Mouse (Mus musculus) liver, embryonic 14.5 days (tissue): Measurements from ENCODE around the gene Kat7. TPM values are rescaled to one million over a fixed set of nuclear protein-coding genes. Genes with fewer than 3 reads are reported as not detected.
A peak's percentile ranks its signal among the peaks of the same experiment; 100 is the strongest.

Experiments
- ATAC-seq: fragments of 200-750 bp; cut with Nextera tagmentation; 2 replicates; pipeline ENCODE4 v1.8.0; 2017; ENCODE audit warnings: moderate number of reproducible peaks, mild to moderate bottlenecking, moderate library complexity; ENCODE audit not compliant: insufficient read depth
- DNase-seq, 3 experiments: peaks; one replicate each; pipeline ENCODE4 v3.0.0-alpha.2; 2012 to 2013; ENCODE audit warnings: low read depth in 3 of 3, low spot score in 3 of 3
- H3K27ac ChIP-seq: fragments of 300-500 bp; sonication (generic); 2 replicates; pipeline ENCODE4 v1.5.1; 2014; ENCODE audit warnings: moderate library complexity, mild to moderate bottlenecking, control low read depth, inconsistent platforms
- H3K27me3 ChIP-seq: fragments of 300-500 bp; sonication (generic); 2 replicates; pipeline ENCODE4 v1.6.1; 2014; ENCODE audit warnings: mild to moderate bottlenecking, low read length, moderate library complexity; ENCODE audit not compliant: control insufficient read depth, insufficient read depth
- H3K36me3 ChIP-seq: fragments of 300-500 bp; sonication (generic); replicated peaks from 2 replicates; pipeline ENCODE4 v1.6.1; 2014; ENCODE audit warnings: low read depth; ENCODE audit not compliant: control insufficient read depth, insufficient read depth
- H3K4me1 ChIP-seq, 2 experiments: fragments of 200-500 bp in 1 of 2; fragments of 300-500 bp in 1 of 2; sonication (generic) in 1 of 2; replicated peaks; 2 replicates each; pipeline ENCODE4 v1.6.1; 2012 to 2014; ENCODE audit warnings: antibody characterized with exemption in 1 of 2, inconsistent platforms in 1 of 2, low read length in 1 of 2; ENCODE audit not compliant: control insufficient read depth in 2 of 2, insufficient read depth in 2 of 2
- H3K4me2 ChIP-seq: fragments of 300-500 bp; sonication (generic); 2 replicates; pipeline ENCODE4 v1.6.1; 2014; ENCODE audit warnings: low read depth, mild to moderate bottlenecking, control low read depth, moderate library complexity
- H3K4me3 ChIP-seq, 2 experiments: fragments of 200-500 bp in 1 of 2; fragments of 300-500 bp in 1 of 2; sonication (generic) in 1 of 2; 2 replicates each; pipeline ENCODE4 v1.5.1; 2012 to 2014; ENCODE audit warnings: low read depth in 2 of 2, low read length in 2 of 2, mild to moderate bottlenecking in 2 of 2, control low read depth in 1 of 2, inconsistent platforms in 1 of 2, moderate library complexity in 1 of 2; ENCODE audit not compliant: insufficient read depth in 1 of 2
- H3K9ac ChIP-seq: fragments of 300-500 bp; sonication (generic); replicated peaks from 2 replicates; pipeline ENCODE4 v1.6.1; 2014; ENCODE audit warnings: mild to moderate bottlenecking, control low read depth, moderate library complexity
- H3K9me3 ChIP-seq: fragments of 300-500 bp; sonication (generic); 2 replicates; pipeline ENCODE4 v1.6.1; 2016; ENCODE audit warnings: low read length, mixed read lengths; ENCODE audit not compliant: control insufficient read depth
- CTCF ChIP-seq: IDR thresholded peaks from 2 replicates; pipeline ENCODE4 v1.5.1; 2016; ENCODE audit warnings: antibody characterized with exemption, low read depth, control low read depth
- EP300 ChIP-seq: IDR thresholded peaks from 2 replicates; pipeline ENCODE4 v1.6.1; 2016; ENCODE audit warnings: antibody characterized with exemption, low read depth
- WGBS: fragments of 180-500 bp; shearing (Covaris S2); extraction: QIAGEN DNeasy Blood & Tissue Kit; methylation state at CpG from one replicate; pipeline ENCODE4 v1.1.7; 2014; ENCODE audit not compliant: insufficient replicate concordance; 5-methylcytosine and 5-hydroxymethylcytosine counted together
- polyA plus RNA-seq, 2 experiments: library from polyadenylated mRNA; depleted of rRNA in 1 of 2; stranded (reverse) in 1 of 2; unstranded in 1 of 2; fragments of >200 nt; fragmentation: Nextera tagmentation in 1 of 2; extraction: Ambion mirVana in 1 of 2; gene quantifications; 2 replicates each; pipeline versions ENCODE4 v1.2.1 to v1.2.3; 2012 to 2014

The Kat7 gene
- polyA plus RNA-seq, 2 experiments = 19.4 to 23.6 TPM

DNA sequence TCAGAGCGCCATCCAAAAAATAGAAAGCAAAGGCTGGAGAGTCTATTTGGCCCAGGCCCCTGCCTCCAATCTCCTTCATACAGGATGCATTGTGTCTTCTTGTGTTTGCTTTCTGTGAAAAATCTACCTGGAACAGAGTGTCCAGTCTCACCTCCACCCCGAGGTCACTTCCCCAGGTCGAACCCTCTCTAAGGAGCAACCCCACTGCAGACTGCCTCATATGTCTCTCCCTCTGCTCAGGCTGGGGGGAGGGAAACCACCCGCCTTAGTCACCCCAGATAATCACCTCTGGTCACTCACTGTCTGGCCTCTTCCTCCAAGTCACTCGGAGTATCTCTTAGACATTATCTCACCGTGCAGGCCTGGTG, 77.7 kb downstream of the Kat7 start:
- TF ChIP-seq EP300 (no peak), CTCF (no peak)
- ATAC-seq = no peak
- no peaks in the 10 kb centered on the region for H3K27me3 ChIP-seq
- H3K4me1 ChIP-seq = no peaks in the 10 kb centered on the region
- DNase-seq = no peak
- no peaks in the 10 kb centered on the region for H3K36me3 ChIP-seq
- no peak overlapping the region for H3K9ac ChIP-seq
- H3K4me2 ChIP-seq = no peak overlapping the region
- no peak overlapping the region for H3K4me3 ChIP-seq
- WGBS = 16% methylated on average over 6 of the region's 6 CpGs
- H3K27ac ChIP-seq = no peak overlapping the region
- H3K9me3 ChIP-seq = no peaks in the 10 kb centered on the region

DNA sequence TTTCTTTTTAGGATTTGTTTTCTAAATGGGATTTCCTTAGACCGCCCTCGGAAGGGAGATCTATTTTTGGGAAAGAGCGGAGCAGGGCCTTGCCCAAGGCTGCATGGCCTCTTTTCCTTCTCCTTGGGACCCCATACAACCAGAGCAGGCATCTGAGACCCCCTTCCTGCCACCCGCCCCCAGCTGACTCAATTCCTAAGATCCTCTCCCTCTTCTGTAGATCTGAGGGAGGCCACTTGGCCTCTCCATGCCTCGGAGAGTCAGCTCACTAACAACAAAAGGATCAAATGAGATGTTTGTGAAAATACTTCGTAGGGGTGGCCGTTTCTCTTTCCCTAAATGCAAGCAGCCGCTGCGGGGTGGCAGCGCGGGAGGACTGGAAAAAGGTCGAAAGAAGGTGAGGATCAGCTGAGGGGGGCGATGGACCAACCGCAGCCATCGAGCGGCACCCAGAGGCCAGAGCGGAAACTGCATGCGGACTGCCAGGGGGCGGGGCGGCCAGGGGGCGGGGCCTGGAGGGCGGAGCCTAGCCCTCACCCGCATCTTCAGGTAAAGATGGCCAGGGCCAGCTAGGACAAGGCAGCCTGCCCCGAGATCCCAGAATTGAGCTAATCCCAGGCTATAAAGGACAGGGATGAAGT, 78.2 kb downstream of the Kat7 start:
- DNase-seq = no peak
- Histone ChIP-seq H3K4me3 (no peak overlapping the region), H3K36me3 (no peaks in the 10 kb centered on the region), H3K27ac (no peak overlapping the region), H3K4me2 (peak overlapping the region; percentile 28; the same call in 1 of the 2 replicates), H3K4me1 (no peaks in the 10 kb centered on the region), H3K9ac (no peak overlapping the region), H3K9me3 (no peaks in the 10 kb centered on the region), H3K27me3 (no peaks in the 10 kb centered on the region)
- no peak for ATAC-seq
- 11% methylated on average over 24 of the region's 24 CpGs for WGBS
- TF ChIP-seq EP300 = no peak
- peak; percentile 85 for TF ChIP-seq CTCF

DNA sequence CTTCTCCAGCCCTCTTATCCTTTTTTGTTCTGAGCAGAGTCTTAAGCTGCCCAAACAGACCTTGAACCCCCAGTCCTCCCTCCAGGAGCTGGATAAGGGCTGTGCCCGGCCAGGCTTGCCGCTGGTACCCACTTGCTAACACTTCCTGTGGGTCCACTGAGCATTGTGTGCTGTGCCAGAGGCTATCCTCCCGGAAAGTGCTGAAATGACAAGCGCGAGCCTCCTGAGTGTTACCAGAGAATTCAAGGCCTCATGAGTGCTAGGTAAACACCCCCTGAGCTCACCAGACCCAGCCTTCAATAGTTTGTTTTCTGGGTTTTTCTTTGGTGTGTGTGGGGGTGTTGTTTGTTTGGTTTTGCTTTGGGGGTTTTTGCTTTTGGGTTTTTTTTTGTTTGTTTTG, 82.6 kb downstream of the Kat7 start:
- no peak overlapping the region for H3K27ac ChIP-seq
- H3K4me1 ChIP-seq = no peaks in the 10 kb centered on the region
- TF ChIP-seq EP300 (no peak), CTCF (no peak)
- 44% methylated on average over 5 of the region's 5 CpGs for WGBS
- DNase-seq (no peak), ATAC-seq (no peak)
- no peak overlapping the region for H3K4me3 ChIP-seq
- peaks cover 22% of the 10 kb centered on the region for H3K27me3 ChIP-seq
- H3K9ac ChIP-seq = no peak overlapping the region
- no peak overlapping the region for H3K4me2 ChIP-seq
- no peaks in the 10 kb centered on the region for H3K36me3 ChIP-seq
- H3K9me3 ChIP-seq = no peaks in the 10 kb centered on the region

DNA sequence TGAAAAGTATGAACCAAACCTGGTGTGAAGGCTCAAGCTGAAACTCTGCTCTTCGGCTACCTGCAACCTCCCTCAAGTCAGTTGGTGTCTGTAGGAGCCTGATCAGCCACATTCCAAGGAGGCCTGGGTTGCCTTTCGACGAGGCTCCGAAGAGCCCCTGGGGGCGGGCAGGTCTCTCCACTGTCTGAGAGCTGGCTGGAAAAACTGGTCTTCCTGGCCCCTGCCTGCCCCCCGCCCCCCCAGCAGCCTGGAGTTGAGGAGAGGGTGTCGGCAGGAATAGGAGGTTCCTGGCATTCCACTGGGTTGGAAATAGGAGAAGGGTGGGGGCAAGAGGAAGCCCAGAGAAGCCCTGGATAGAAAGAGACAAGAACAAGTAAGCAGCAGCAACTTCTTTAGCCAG, 84.6 kb downstream of the Kat7 start:
- Histone ChIP-seq H3K36me3 (no peaks in the 10 kb centered on the region), H3K9me3 (no peaks in the 10 kb centered on the region), H3K9ac (no peak overlapping the region), H3K4me3 (no peak overlapping the region), H3K27me3 (peaks cover 27% of the 10 kb centered on the region), H3K27ac (no peak overlapping the region), H3K4me2 (no peak overlapping the region), H3K4me1 (no peaks in the 10 kb centered on the region)
- no peak for ATAC-seq
- 27% methylated on average over 7 of the region's 7 CpGs for WGBS
- DNase-seq = no peak
- TF ChIP-seq EP300 (no peak), CTCF (no peak)

Other genes with a start within 250 kb of the Kat7 start
- 1.7 and 2.0 TPM in 2 replicates for gene Itga3, start 233.4 kb downstream of the Kat7 start, polyA plus RNA-seq (2012; rRNA removed)
- gene Itga3, start 233.4 kb downstream of the Kat7 start, polyA plus RNA-seq (2014; fragmentation: Nextera tagmentation; extraction: Ambion mirVana) = 1.5 and 1.9 TPM in 2 replicates
- gene Dlx3, start 190.1 kb downstream of the Kat7 start, polyA plus RNA-seq (2012; rRNA removed) = 0.01 TPM in 1 of 2 replicates, not detected in the other
- gene Dlx3, start 190.1 kb downstream of the Kat7 start, polyA plus RNA-seq (2014; fragmentation: Nextera tagmentation; extraction: Ambion mirVana) = not detected in 2 replicates
- 0.06 and 0.09 TPM in 2 replicates for gene Dlx4, start 164.0 kb downstream of the Kat7 start, polyA plus RNA-seq (2012; rRNA removed)
- not detected in 2 replicates for gene Dlx4, start 164.0 kb downstream of the Kat7 start, polyA plus RNA-seq (2014; fragmentation: Nextera tagmentation; extraction: Ambion mirVana)
- gene Tac4, start 48.7 kb downstream of the Kat7 start, polyA plus RNA-seq (2012; rRNA removed) = 0.03 and 0.04 TPM in 2 replicates
- 0.21 TPM in 1 of 2 replicates, not detected in the other for gene Tac4, start 48.7 kb downstream of the Kat7 start, polyA plus RNA-seq (2014; fragmentation: Nextera tagmentation; extraction: Ambion mirVana)
- 103 and 114 TPM in 2 replicates for gene Fam117a, start 26.8 kb upstream of the Kat7 start, polyA plus RNA-seq (2012; rRNA removed)
- 71.6 and 80.9 TPM in 2 replicates for gene Fam117a, start 26.8 kb upstream of the Kat7 start, polyA plus RNA-seq (2014; fragmentation: Nextera tagmentation; extraction: Ambion mirVana)
- gene Slc35b1, start 74.4 kb upstream of the Kat7 start, polyA plus RNA-seq (2012; rRNA removed) = 24.1 and 24.6 TPM in 2 replicates
- gene Slc35b1, start 74.4 kb upstream of the Kat7 start, polyA plus RNA-seq (2014; fragmentation: Nextera tagmentation; extraction: Ambion mirVana) = 37.4 and 44.9 TPM in 2 replicates
- gene Spop, start 103.8 kb upstream of the Kat7 start, polyA plus RNA-seq (2012; rRNA removed) = 18.8 and 22.0 TPM in 2 replicates
- 31.8 and 36.2 TPM in 2 replicates for gene Spop, start 103.8 kb upstream of the Kat7 start, polyA plus RNA-seq (2014; fragmentation: Nextera tagmentation; extraction: Ambion mirVana)
- 0.03 and 0.08 TPM in 2 replicates for gene Nxph3, start 204.3 kb upstream of the Kat7 start, polyA plus RNA-seq (2012; rRNA removed)
- not detected in 2 replicates for gene Nxph3, start 204.3 kb upstream of the Kat7 start, polyA plus RNA-seq (2014; fragmentation: Nextera tagmentation; extraction: Ambion mirVana)